Mouse (Mus musculus) hindbrain, embryonic 11.5 days (tissue): ENCODE data around the gene Ctdsp1. TPM values are rescaled to one million over a fixed set of nuclear protein-coding genes. Genes with fewer than 3 reads are reported as not detected.

Source experiments
- ATAC-seq: fragments of 200-750 bp; cut with Nextera tagmentation; 2 replicates; pipeline ENCODE4 v1.8.0; 2017; ENCODE audit warnings: mild to moderate bottlenecking, moderate TSS enrichment, moderate library complexity; ENCODE audit not compliant: low FRiP score
- DNase-seq: peaks from one replicate; pipeline ENCODE4 v3.0.0-alpha.2; 2015; ENCODE audit warnings: low spot score
- H3K27ac ChIP-seq: fragments of 300-500 bp; sonication (generic); 2 replicates; pipeline ENCODE4 v1.5.1; 2014; ENCODE audit warnings: mild to moderate bottlenecking, low read depth, low read length
- H3K27me3 ChIP-seq: fragments of 300-500 bp; sonication (generic); 2 replicates; pipeline ENCODE4 v1.6.1; 2014; ENCODE audit warnings: mild to moderate bottlenecking, low read length, moderate library complexity, mixed read lengths; ENCODE audit not compliant: control insufficient read depth, insufficient read depth
- H3K36me3 ChIP-seq: fragments of 300-500 bp; sonication (generic); 2 replicates; pipeline ENCODE4 v1.6.1; 2014; ENCODE audit warnings: mild to moderate bottlenecking, low read length, moderate library complexity, mixed read lengths; ENCODE audit not compliant: control insufficient read depth, insufficient read depth
- H3K4me1 ChIP-seq: fragments of 300-500 bp; sonication (generic); replicated peaks from 2 replicates; pipeline ENCODE4 v1.6.1; 2014; ENCODE audit warnings: low read length, mixed read lengths; ENCODE audit not compliant: control insufficient read depth, insufficient read depth
- H3K4me2 ChIP-seq: fragments of 300-500 bp; sonication (generic); replicated peaks from 2 replicates; pipeline ENCODE4 v1.6.1; 2014; ENCODE audit warnings: mild to moderate bottlenecking, low read depth, low read length
- H3K4me3 ChIP-seq: fragments of 300-500 bp; sonication (generic); 2 replicates; pipeline ENCODE4 v1.5.1; 2014; ENCODE audit warnings: low read depth, low read length
- H3K9ac ChIP-seq: fragments of 300-500 bp; sonication (generic); 2 replicates; pipeline ENCODE4 v1.6.1; 2014; ENCODE audit warnings: low read depth, low read length
- H3K9me3 ChIP-seq: fragments of 300-500 bp; sonication (generic); 2 replicates; pipeline ENCODE4 v1.6.1; 2016; ENCODE audit warnings: low read length; ENCODE audit not compliant: control insufficient read depth
- WGBS: fragments of 180-500 bp; shearing (Covaris S2); extraction: QIAGEN DNeasy Blood & Tissue Kit; methylation state at CpG from one replicate; pipeline ENCODE4 v1.1.7; 2014; 5-methylcytosine and 5-hydroxymethylcytosine counted together
- polyA plus RNA-seq: library from polyadenylated mRNA; unstranded; fragments of >200 nt; fragmentation: Nextera tagmentation; extraction: Ambion mirVana; gene quantifications from 2 replicates; pipeline ENCODE4 v1.2.1, GENCODE M21; 2014

The Ctdsp1 gene
- polyA plus RNA-seq, 1 experiment from 2014 or later, result 42.0 TPM

DNA sequence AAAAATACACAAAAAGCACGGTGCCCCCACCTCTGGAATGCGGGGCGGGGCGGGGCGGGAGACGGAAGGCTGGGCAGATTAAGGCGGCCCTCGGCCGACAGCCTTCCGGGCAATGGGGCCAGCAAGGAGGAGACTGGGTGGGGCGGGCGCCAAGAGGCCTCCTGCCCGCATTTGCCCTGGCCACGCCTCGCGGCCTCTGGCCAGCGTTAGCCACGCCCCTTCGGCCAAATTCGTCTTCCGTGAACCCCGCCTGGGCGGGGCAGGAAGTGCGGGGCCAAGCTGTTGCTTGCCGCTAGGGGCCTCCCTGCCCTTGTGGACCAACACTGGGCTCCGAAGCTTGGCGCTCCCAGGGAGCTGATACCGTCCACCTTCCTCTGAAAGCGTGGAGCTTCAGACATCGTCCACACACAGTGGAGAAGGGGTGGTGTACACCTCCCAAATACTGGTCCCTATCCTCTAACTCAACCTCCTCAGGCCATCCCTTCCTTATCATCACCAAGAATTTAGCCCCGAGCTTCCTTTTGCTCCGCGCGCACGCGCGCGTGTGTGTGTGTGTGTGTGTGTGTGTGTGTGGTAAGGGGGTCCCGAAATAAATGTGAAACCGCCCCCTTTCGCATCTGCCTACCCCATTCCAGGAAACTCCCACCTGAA lies 6.1 kb downstream of the Ctdsp1 start:
- peak overlapping the region; percentile 29; the same call in 1 of the 2 replicates for H3K9ac ChIP-seq
- peak overlapping the region; percentile 67 for H3K4me2 ChIP-seq
- H3K27me3 ChIP-seq, result no peaks in the 10 kb centered on the region
- H3K36me3 ChIP-seq, result peaks cover 2% of the 10 kb centered on the region; the same call in 1 of the 2 replicates
- H3K27ac ChIP-seq, result peak overlapping the region; percentile 48
- peaks cover 3% of the 10 kb centered on the region; the same call in 1 of the 2 replicates for H3K4me1 ChIP-seq
- DNase-seq, result peak; percentile 97
- 0% methylated on average over 41 of the region's 41 CpGs for WGBS
- H3K4me3 ChIP-seq, result peak overlapping the region; percentile 32
- H3K9me3 ChIP-seq, result no peaks in the 10 kb centered on the region
- peak; percentile 89 for ATAC-seq

DNA sequence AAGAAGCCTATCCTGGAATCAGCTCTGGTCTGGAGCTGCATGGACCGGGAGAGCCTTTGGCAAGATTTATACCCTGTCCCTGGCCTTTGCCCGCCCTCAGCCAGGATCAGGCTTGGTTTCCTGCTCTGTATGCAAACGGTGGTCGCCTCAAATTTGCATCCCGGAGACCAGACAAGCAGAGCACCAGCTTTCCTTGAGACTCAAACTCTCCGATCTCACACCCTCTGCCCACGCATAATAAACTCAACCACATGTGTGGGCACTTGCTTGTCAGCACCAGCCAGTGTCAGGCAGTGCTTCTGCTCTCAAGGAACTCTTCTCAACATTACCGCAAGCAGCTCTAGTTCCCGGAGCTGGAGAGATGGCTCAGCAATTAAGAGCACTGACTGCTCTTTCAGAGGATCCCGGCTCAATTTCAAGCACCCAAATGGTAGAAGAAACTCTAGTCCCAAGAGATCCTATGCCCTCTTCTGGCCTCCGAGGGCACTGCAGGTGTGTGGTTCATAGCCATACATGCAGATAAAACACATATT lies 6.7 kb downstream of the Ctdsp1 start:
- DNase-seq, result peak; percentile 78
- no peaks in the 10 kb centered on the region for H3K9me3 ChIP-seq
- peaks cover under 1% of the 10 kb centered on the region; the same call in 1 of the 2 replicates for H3K4me1 ChIP-seq
- H3K27me3 ChIP-seq, result no peaks in the 10 kb centered on the region
- peak overlapping the region; percentile 67 for H3K4me2 ChIP-seq
- ATAC-seq, result no peak; the same call in 1 of the 2 replicates
- peak overlapping the region; percentile 48 for H3K27ac ChIP-seq
- peaks cover 2% of the 10 kb centered on the region; the same call in 1 of the 2 replicates for H3K36me3 ChIP-seq
- H3K4me3 ChIP-seq, result peak overlapping the region; percentile 32
- peak overlapping the region; percentile 29; the same call in 1 of the 2 replicates for H3K9ac ChIP-seq
- 7% methylated on average over 11 of the region's 11 CpGs for WGBS

DNA sequence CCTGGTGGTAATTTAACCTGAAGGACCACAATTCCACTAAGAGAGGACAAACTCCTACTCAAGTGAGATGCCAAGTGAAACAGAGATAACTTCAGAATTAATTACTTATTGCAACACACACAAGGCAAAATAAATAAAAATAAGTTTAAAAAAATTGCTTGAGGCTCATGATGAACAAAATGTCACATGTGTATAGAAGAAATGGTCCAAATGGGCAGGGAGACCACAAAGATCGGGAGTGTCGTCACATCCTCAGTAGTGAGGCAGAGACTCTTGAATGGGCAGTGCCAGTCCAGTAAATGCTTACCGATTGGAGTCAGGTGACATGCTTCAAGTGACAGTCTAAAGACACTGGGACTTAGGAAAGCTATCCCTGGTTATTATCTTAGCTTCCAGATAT lies 9.2 kb downstream of the Ctdsp1 start:
- 83% methylated on average over 3 of the region's 3 CpGs for WGBS
- no peak overlapping the region for H3K9ac ChIP-seq
- H3K27me3 ChIP-seq, result no peaks in the 10 kb centered on the region
- H3K36me3 ChIP-seq, result no peaks in the 10 kb centered on the region
- H3K9me3 ChIP-seq, result no peaks in the 10 kb centered on the region
- DNase-seq (no peak), ATAC-seq (no peak)
- H3K4me2 ChIP-seq, result no peak overlapping the region
- H3K4me1 ChIP-seq, result no peaks in the 10 kb centered on the region
- no peak overlapping the region for H3K27ac ChIP-seq
- H3K4me3 ChIP-seq, result no peak overlapping the region

DNA sequence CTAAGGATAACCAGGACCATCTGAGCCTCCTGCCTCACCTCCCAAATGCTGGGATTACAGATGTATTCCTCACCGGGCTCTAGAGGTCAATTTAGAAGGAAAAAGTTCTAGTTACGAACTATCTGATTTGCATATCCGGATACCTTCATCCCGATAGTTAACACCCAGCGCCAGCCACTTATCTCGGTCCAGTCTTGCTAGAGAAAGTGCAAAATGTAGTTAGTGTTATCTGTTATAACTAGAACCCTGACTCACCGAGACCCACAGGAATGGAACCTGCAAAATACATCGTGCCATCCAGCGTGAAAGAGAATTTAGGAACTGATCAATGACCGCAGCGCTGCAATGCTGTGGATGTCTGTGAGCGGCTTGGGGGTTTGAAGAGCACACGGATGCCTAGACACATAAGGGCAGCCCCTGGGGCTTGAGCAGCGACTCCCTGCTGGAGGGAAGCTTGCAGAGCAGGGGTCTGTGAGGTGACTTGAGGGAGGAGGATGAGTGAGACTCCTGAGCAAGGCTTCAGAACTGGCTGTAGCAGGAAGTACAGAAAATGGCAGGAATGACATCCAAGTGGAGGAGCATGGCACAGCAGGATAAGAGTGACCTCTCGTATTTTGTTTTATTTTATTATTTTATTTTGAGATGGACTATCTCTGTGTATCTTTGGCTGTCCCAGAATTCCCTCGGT lies 9.8 kb downstream of the Ctdsp1 start:
- Histone ChIP-seq H3K9me3 (no peaks in the 10 kb centered on the region), H3K27ac (no peak overlapping the region), H3K27me3 (no peaks in the 10 kb centered on the region), H3K36me3 (no peaks in the 10 kb centered on the region), H3K9ac (no peak overlapping the region), H3K4me2 (no peak overlapping the region), H3K4me1 (no peaks in the 10 kb centered on the region), H3K4me3 (no peak overlapping the region)
- 56% methylated on average over 16 of the region's 16 CpGs for WGBS
- ATAC-seq (no peak), DNase-seq (no peak)

DNA sequence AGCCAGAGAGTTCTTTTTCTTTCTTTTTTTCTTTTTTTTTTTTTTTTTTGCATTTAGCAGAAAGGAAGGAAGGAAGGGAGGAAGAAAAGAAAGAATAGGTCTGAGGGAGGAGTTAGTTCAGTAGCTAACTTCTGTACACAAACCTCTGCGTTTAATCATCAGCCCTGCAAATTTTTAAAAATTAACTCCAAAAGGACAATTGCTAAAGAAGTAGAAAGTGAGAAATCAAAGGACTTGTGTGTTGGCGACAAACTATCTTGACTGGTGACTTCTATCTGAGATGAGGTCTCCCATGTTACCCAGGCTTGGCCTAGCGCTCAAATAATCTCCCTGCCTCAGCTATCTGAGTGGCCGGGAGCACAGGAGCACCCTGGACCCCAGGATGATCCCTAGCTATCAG lies 12.9 kb downstream of the Ctdsp1 start:
- no peaks in the 10 kb centered on the region for H3K4me1 ChIP-seq
- no peaks in the 10 kb centered on the region for H3K36me3 ChIP-seq
- no peak overlapping the region for H3K4me2 ChIP-seq
- no peak overlapping the region for H3K4me3 ChIP-seq
- H3K9ac ChIP-seq, result no peak overlapping the region
- H3K27me3 ChIP-seq, result no peaks in the 10 kb centered on the region
- DNase-seq, result no peak
- H3K27ac ChIP-seq, result no peak overlapping the region
- no peak for ATAC-seq
- 93% methylated on average over 4 of the region's 4 CpGs for WGBS
- H3K9me3 ChIP-seq, result no peaks in the 10 kb centered on the region

DNA sequence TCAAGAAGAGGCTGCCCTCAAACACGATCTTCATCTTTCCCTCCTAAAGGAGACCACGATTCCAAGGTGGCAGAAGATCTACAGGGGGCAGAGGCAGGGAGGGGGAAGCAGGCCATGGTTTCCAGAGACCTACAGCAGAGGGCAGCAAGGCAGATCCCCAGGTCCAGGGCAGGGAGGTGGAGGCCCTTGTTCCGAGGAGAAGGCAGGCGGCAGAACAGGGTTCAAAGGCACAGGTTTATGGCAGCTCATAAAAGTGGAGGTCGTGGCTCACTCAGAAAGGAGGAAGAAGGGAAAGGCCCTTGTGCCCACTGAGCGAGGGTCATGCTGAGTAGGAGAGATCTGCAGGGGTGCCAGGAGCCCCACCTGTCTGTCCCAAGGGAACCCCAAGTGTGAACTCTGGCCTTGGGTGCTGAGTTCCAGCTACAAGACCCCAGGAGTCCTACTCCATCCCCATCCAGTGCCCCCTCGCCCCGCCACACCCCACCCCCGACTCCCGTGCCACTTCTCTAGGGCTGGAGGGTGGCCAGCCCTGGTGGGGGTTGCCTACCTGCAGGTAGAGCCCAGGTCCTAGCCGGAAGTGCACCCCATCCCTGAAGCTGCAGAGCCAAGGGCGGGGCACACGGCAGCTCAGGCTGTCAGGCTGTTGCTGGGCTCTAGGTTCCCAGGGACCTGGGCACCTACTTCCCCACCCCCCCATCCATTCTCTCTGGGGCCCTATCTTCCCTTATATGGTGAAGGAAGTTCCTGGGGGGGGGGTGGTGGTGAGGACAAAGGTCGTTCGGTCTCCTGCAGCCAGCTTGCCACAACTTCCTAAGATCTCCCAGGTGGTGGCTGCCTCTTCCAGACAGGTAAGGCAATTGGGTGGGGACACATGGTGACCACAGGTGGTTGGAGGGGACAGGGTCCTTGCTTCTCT lies 17.5 kb downstream of the Ctdsp1 start, which contains the start of gene Vil1:
Vil1 (plus strand) TSS at position 788 of the 916 bp plus-strand sequence.
- ATAC-seq (no peak), DNase-seq (no peak)
- WGBS, result 60% methylated on average over 15 of the region's 15 CpGs
- H3K9ac ChIP-seq, result no peak within 1 kb of the TSS
- no peak within 1 kb of the TSS for H3K4me3 ChIP-seq
- no peaks in the 10 kb centered on the region for H3K9me3 ChIP-seq
- H3K4me2 ChIP-seq, result no peak within 1 kb of the TSS
- H3K27me3 ChIP-seq, result no peaks in the 10 kb centered on the region
- H3K4me1 ChIP-seq, result no peaks in the 10 kb centered on the region
- no peaks in the 10 kb centered on the region for H3K36me3 ChIP-seq
- H3K27ac ChIP-seq, result no peak within 1 kb of the TSS

DNA sequence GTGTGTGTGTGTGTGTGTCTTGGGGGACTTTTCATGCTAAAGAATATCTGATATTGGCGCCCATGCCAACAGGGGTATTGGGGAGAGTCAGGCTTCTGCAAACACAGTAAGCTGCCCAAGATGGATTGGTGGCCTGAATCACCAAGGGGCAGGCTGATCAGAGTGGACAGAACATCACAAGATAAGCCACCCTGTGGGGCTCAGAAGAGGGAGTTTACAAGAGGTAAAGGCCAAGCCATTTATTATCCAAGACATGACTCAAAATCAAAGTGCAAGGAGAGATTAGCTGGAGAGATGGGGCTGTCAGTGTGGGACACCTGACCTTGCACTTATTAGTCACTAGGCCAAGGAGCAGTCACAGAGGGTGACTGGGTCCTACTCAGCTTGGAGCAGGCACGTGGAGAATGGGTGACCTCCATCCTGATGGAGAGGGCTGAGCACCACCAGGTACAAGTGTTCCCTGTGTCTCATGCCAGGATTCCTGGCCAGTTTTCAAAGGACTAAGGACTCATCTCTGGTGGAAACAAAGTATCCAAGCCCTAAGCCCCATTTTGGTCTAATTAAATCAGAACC lies 20.5 kb downstream of the Ctdsp1 start:
- Histone ChIP-seq H3K4me2 (no peak overlapping the region), H3K9ac (no peak overlapping the region), H3K27me3 (no peaks in the 10 kb centered on the region), H3K36me3 (no peaks in the 10 kb centered on the region), H3K27ac (no peak overlapping the region), H3K4me3 (no peak overlapping the region), H3K9me3 (no peaks in the 10 kb centered on the region), H3K4me1 (no peaks in the 10 kb centered on the region)
- WGBS, result 61% methylated on average over 2 of the region's 2 CpGs
- no peak for ATAC-seq
- DNase-seq, result no peak

DNA sequence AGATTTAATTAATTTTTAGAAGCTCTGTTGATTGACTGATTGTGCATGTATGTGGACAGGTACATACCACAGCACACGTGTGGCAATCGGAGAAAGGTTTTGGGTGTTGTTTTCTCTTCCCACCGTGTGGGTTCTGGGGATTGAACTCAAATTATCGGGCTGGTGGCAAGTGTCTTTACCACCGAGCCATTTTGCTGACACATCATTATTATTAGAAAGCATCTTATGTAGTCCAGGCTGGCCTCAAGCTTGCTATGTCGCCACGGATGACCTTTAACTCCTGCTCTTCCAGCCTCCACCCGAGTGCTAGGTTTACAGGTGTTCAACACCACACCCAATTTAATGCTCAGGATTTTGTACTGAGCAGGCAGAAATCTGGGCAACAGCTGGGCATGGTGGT lies 21.4 kb downstream of the Ctdsp1 start:
- Histone ChIP-seq H3K4me1 (no peaks in the 10 kb centered on the region), H3K27me3 (no peaks in the 10 kb centered on the region), H3K27ac (no peak overlapping the region), H3K9ac (no peak overlapping the region), H3K4me3 (no peak overlapping the region), H3K4me2 (no peak overlapping the region), H3K9me3 (no peaks in the 10 kb centered on the region), H3K36me3 (no peaks in the 10 kb centered on the region)
- ATAC-seq (no peak), DNase-seq (no peak)
- 85% methylated on average over 8 of the region's 8 CpGs for WGBS
